Mouse (Mus musculus): ENCODE measurements at regions not wholly inside any gene's neighbourhood (a gene's known extent, or its start where the extent isn't known, plus 50 kb on each side); places are given as distances from the start of the nearest gene placed in this dataset.

- TF ChIP-seq CTCF (IDR thresholded peaks at IDR 0.05; ENCODE audit: control insufficient read depth, insufficient read depth, insufficient read length) (no peak), MAX (IDR thresholded peaks at IDR 0.05) (no peak)
These were observed 116.5 kb downstream of the Insig2 start for GRCm38 (mm10) chr1:121215843-121216242.
